Mouse (Mus musculus): ENCODE results near the gene Trpm7.

Trpm7 gene

DNA sequence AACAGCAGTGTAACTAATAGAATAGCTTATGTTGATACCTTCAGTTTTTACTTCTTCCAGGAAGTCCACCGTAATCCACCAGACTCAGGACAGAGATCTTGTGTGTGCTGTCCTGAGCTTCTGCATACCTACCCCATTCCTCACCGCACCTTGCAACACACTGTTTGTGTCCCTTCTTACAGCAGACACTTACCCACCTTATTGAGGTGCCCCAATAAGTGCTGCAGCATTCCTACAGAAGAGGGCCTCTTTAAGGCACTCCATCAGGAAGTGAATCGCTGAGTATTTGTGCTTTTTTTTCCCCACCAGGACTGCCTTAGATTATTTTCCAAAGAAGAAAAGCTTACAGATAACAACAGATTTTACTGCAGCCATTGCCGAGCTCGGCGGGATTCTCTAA is 120.4 kb downstream of the Trpm7 start:
- no peak for DNase-seq (ENCODE audit: extremely low spot score, low read depth, low spot score)

DNA sequence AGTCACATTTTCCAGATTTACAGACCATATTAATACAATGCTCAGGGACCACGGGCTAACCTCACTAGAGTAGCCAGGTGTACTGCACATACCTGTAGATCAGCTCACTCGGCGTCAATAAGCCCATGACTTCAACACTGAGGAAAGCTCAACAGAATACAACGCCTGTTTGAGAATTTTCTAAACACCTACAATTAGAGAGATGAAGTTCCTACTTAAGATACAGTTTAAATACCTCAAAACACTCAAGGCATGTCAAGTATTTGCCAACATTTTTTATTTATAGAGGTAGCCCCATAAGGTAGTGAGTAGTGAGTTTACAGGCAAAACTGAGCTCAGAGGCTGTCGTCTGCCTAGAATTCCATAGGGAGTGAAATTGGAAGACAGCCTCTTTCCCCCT is 132.6 kb downstream of the Trpm7 start:
- DNase-seq (ENCODE audit: extremely low spot score, low read depth, low spot score): no peak

All from hindlimb bud, embryonic 11.5 days (tissue).